Mouse (Mus musculus) megakaryocyte, embryonic 14.5 days (primary cell): ENCODE measurements at regions not wholly inside any gene's neighbourhood (a gene's known extent, or its start where the extent isn't known, plus 50 kb on each side); places are given as distances from the start of the nearest gene placed in this dataset.

Experiments used
- H3K27me3 ChIP-seq: replicated peaks from 2 replicates; pipeline ENCODE3; 2012; ENCODE audit warnings: inconsistent platforms
- H3K36me3 ChIP-seq: replicated peaks from 2 replicates; pipeline ENCODE3; 2012; ENCODE audit warnings: low read length, inconsistent platforms, mixed read lengths
- H3K4me1 ChIP-seq: 2 replicates; pipeline ENCODE4 v1.6.1; 2012; ENCODE audit warnings: inconsistent platforms
- H3K4me3 ChIP-seq: replicated peaks from 2 replicates; pipeline ENCODE3; 2012; ENCODE audit warnings: moderate library complexity, mild to moderate bottlenecking, inconsistent platforms
- H3K9me3 ChIP-seq: 2 replicates; pipeline ENCODE4 v1.6.1; 2012; ENCODE audit warnings: inconsistent platforms
- FLI1 ChIP-seq: IDR thresholded peaks from 2 replicates; pipeline ENCODE4 v1.6.1; 2012; ENCODE audit warnings: low read length, inconsistent platforms, mixed read lengths
- GATA1 ChIP-seq: IDR thresholded peaks from 3 replicates; pipeline ENCODE4 v1.6.1; 2012; ENCODE audit warnings: mixed read lengths, low read length, inconsistent platforms, borderline replicate concordance

DNA sequence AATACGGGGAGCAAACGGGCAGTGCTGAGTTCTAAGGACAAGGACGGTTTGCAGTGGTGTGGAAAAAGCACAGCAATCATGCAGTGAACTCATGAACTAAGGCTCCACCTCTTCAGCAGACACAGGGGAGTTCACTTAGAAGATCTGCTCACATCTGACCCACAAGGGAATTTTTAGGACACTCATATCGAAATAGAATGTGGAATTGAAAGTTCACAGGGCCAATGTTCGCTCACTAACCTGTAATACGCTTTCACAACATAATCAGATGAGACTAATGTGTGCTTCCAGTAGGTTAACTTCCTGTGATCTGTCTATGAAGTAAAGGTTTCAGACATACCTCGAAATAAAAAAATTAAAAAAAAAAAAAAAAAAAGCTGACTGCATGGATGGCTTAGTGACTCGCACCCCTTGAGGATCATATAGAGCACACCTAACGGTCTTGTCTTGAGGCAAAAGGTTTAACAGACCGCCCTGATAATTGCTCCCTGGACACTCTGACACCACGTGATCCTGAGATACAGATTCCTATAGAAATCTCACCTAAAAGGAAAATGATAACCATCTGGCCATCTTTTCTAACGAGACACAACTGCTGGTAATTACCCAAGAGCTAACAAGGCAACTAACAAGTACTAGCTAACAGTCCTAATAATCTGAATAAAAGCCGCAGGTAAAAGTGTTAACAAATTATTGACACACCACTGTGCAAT, 187.0 kb upstream of the Smim15 start:
- peaks cover 21% of the 10 kb centered on the region for H3K36me3 ChIP-seq
- H3K4me3 ChIP-seq: no peak overlapping the region
- H3K4me1 ChIP-seq: peaks cover 51% of the 10 kb centered on the region
- no peaks in the 10 kb centered on the region for H3K27me3 ChIP-seq
- no peak for TF ChIP-seq FLI1
- TF ChIP-seq GATA1: no peak
- H3K9me3 ChIP-seq: no peaks in the 10 kb centered on the region

DNA sequence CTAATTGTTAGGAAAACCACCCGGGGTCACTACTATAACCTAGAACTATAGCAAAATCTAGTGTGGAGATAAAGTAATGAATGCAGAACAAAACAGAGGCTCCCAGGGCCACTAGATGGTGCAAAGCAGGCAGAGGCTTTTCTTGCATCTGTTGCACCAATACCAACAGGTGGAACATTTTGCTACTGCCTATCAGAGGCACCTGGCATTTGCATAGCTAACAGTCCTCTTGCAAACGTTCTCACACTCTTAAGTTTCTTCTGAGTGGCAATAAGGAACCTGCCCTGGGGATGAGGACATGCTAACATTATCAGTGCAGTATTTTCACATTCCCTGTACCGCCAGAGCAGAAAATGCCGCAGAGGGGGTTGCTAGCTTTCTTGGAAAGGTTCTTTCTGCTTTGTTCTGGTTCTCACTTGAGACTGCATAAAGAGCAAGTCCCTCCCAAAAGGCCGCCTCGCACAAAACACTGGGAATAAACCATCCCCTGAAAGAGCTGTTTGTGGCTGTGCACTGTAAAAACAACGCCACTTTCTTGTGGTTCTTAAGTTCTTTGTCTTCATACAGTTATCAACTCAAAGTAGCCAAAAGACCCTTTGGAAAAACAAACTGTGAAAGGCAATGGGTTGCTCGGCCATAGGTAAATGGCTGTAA, 193.2 kb upstream of the Smim15 start:
- H3K27me3 ChIP-seq: no peaks in the 10 kb centered on the region
- TF ChIP-seq GATA1 (no peak), FLI1 (no peak)
- no peak overlapping the region for H3K4me3 ChIP-seq
- peaks cover 44% of the 10 kb centered on the region for H3K36me3 ChIP-seq
- H3K9me3 ChIP-seq: no peaks in the 10 kb centered on the region
- peaks cover 66% of the 10 kb centered on the region for H3K4me1 ChIP-seq

DNA sequence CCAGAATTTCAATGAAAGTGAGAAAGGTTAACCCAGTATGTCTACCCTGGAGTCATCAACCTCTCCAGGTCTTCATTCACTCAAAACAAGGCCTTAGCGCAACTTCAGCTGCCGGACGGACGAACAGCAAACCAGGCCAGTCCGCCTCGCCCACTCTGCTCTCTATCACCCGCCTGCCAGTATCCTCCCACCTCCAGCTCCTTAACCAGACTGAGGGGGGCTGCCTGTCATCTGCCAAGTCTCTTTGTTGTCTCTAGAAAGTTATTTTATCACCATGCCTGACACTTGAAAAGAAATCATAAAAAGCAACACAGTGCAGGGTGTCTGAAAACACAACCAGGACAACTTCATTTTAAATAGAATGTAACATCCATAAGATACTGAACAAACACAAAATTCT, 195.4 kb upstream of the Smim15 start:
- Histone ChIP-seq H3K36me3 (peaks cover 44% of the 10 kb centered on the region), H3K4me1 (peaks cover 76% of the 10 kb centered on the region), H3K4me3 (peak overlapping the region; percentile 38), H3K27me3 (no peaks in the 10 kb centered on the region), H3K9me3 (no peaks in the 10 kb centered on the region)
- no peak for TF ChIP-seq FLI1
- TF ChIP-seq GATA1: no peak

DNA sequence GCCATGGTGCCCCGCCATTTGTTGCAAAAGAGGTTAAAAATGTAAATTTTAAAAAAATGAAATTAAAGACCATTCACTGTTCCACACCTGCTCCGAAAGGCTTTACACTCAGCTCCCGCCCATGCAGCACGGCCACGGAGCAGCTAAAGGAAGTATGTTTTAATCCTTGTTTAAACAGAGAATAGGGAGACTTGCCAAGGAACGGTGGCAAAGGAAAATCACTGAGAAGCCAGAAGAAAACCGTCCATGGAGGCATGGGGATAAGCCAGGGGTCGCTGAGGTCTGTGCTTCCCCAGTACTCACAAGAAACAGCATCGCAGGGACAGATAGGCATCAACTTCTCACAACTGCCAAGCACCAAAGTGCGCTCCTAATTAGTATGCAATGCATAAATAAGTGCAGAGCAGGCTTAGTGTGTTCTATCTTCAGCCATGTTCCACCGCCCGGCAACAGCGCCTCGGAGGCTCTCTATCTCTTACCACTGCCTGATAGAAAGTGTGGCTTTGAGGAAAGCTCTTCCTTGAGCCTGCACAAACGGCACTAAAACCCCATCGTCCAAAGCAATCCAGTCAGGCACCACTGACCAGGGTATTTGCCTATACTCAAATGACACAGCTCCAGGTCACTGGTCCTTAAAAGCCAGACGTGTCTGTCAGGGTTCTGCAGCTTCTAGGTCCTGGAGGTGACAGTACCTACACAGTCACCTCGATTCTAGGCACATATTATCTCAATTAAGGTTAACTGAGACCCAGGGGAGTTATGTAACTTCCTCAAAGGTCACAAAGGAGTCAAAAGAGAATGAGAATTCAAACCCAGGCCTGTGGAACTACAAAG, 196.8 kb upstream of the Smim15 start:
- Histone ChIP-seq H3K27me3 (no peaks in the 10 kb centered on the region), H3K36me3 (peaks cover 52% of the 10 kb centered on the region), H3K4me1 (peaks cover 80% of the 10 kb centered on the region), H3K4me3 (no peak overlapping the region), H3K9me3 (no peaks in the 10 kb centered on the region)
- TF ChIP-seq GATA1 (no peak), FLI1 (no peak)

DNA sequence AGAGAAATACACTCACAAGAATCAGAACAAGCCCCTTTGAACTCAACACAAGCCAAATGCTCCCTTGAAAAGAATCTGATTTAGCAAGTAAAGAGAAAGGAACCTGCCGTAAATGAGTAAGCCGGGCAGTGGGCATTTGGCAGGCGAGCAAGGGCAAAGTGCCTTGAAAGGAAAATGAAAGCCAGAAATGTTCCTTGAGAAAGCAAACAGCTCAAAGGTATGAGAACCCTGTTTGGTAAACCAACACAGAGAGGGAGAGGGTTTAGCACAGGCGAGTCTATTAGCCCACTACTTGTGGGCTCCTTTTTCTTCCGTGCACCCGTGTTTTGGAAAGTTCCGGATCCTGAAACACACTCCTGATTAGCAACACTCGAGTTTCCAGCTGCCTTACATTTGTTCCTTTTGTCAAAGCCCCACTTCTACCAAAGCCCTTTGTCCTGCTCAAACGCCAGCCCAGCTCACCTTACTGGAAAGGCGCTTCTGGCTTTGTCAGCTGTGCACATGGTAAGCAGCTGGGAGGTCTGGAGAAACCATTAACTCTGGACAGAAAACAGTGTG, 197.5 kb upstream of the Smim15 start:
- Histone ChIP-seq H3K27me3 (no peaks in the 10 kb centered on the region), H3K36me3 (peaks cover 55% of the 10 kb centered on the region), H3K4me3 (no peak overlapping the region), H3K4me1 (peaks cover 82% of the 10 kb centered on the region), H3K9me3 (no peaks in the 10 kb centered on the region)
- TF ChIP-seq GATA1 (no peak), FLI1 (no peak)

DNA sequence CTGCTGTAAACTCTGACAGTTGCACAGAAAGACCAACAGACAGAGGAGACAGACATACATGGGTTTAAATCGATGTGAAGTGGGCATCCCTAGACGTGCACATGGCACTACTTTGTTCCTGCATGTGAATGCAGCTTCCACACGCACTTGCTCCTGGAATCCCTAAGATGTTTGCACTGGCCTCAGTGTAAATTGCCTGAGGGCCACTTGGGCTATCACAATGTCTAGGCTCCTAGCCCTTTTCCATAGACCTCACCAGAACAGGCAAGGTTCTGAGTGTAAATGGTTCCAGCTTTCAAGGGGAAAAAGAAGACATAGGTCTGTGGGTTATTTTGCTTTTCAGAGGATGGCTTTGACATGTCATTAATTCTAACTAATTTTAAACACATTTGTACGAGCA, 198.4 kb upstream of the Smim15 start:
- Histone ChIP-seq H3K4me1 (peaks cover 88% of the 10 kb centered on the region), H3K4me3 (peak overlapping the region; percentile 44), H3K9me3 (no peaks in the 10 kb centered on the region), H3K27me3 (no peaks in the 10 kb centered on the region), H3K36me3 (peaks cover 60% of the 10 kb centered on the region)
- TF ChIP-seq FLI1 (no peak), GATA1 (no peak)

DNA sequence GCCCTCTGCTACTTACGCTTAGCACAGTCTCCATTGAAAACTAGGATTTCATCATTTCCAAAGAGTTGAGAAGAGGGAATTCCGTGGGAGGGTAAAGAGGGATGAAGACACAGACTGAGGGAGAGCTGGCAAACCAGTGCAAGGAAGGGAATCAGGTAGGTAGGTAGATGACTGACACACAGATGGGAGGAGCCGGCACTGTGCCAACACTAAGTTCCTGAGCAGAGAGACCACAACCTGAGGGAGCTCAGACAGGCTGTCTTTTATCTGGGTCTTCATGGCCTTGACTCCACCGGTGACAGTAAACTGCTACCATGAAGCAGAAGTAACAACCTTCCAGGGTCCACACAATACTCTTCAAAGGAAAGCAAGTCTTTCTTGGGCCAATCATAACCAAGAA, 200.2 kb upstream of the Smim15 start:
- Histone ChIP-seq H3K4me1 (peaks cover 78% of the 10 kb centered on the region), H3K9me3 (no peaks in the 10 kb centered on the region), H3K4me3 (no peak overlapping the region), H3K36me3 (peaks cover 57% of the 10 kb centered on the region), H3K27me3 (no peaks in the 10 kb centered on the region)
- no peak for TF ChIP-seq GATA1
- no peak for TF ChIP-seq FLI1

DNA sequence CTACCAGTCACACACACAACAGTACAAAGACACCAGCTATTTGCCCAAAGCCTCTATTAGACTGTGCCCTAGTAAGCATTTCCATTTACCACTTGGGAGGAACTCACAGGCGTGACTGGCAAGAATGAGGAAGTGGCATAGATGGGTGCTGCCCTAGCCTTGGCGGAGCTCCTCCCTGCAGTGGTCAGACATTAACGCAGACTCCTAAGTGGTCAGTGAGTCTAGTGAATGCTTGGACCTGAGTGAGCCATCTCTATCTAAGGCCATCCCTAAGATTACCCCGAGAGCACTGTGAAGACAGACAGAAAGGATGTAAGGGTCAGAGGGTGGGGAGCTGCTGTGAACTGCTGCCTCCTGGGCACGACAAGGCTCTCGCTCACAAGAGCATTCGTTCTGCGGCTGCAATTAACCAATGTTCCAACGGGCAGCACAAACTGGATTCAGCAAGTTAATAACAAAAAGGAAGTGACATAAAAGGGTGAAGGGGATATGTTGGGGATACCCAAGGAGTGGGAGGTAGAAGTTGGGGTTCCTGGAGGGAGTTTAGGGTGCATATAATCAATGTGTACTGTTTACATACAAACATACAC, 206.0 kb upstream of the Smim15 start:
- no peaks in the 10 kb centered on the region for H3K9me3 ChIP-seq
- H3K4me1 ChIP-seq: peaks cover 74% of the 10 kb centered on the region
- H3K4me3 ChIP-seq: peak overlapping the region; percentile 82
- H3K36me3 ChIP-seq: peaks cover 31% of the 10 kb centered on the region
- H3K27me3 ChIP-seq: no peaks in the 10 kb centered on the region
- TF ChIP-seq GATA1 (no peak), FLI1 (no peak)

DNA sequence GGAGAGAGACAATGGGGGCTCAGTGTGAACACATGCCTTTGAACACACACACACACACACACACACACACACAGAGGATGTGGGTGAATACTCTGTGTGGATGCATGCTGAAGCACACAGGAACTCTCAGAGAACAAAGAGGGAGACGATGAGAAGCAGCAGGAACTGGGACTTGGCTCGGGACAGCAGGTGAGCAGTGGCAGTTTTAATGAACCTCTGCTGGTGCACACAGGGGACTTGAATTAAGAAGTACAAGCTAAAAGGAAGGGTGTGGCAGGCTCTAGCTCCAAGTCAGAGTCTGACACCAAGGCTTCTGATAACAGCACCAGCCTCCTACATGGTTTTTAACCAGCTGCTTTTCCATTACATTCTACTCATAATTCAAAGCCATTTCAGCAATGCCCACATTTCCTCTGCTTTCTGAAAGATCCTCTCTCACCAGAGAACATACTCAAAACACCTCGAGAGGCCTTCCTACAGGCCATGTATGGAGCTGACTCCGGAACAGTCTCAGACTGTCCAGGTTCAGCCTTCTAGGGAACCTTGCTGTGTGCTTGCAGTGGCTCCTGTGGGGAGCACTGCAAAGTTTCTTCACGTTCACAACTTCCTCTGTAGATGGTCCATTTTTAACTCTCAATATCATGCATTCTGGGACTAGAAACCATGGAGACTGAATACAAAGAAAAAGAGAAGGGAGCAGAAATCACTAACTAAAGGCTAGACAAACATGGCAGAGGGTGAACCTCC, 206.9 kb upstream of the Smim15 start:
- TF ChIP-seq FLI1 (no peak), GATA1 (no peak)
- Histone ChIP-seq H3K9me3 (no peaks in the 10 kb centered on the region), H3K36me3 (peaks cover 26% of the 10 kb centered on the region), H3K4me1 (peaks cover 74% of the 10 kb centered on the region), H3K27me3 (no peaks in the 10 kb centered on the region), H3K4me3 (peak overlapping the region; percentile 77)
